Mouse (Mus musculus) embryonic facial prominence, embryonic 14.5 days (tissue): Measurements from ENCODE around the gene Tcte2. TPM values are rescaled to one million over a fixed set of nuclear protein-coding genes. Genes with fewer than 3 reads are reported as not detected.

Source experiments
- ATAC-seq: fragments of 200-750 bp; cut with Nextera tagmentation; 2 replicates; pipeline ENCODE4 v1.8.0; 2017; ENCODE audit warnings: low read depth, moderate number of reproducible peaks, moderate TSS enrichment
- DNase-seq: peaks from one replicate; pipeline ENCODE4 v3.0.0-alpha.2; 2015; ENCODE audit warnings: low spot score
- H3K27ac ChIP-seq: fragments of 300-500 bp; sonication (generic); replicated peaks from 2 replicates; pipeline ENCODE4 v1.5.1; 2014; ENCODE audit warnings: low read depth, mild to moderate bottlenecking, low read length, moderate library complexity
- H3K27me3 ChIP-seq: fragments of 300-500 bp; sonication (generic); replicated peaks from 2 replicates; pipeline ENCODE4 v1.6.1; 2014; ENCODE audit warnings: low read length; ENCODE audit not compliant: control insufficient read depth, insufficient read depth
- H3K36me3 ChIP-seq: fragments of 300-500 bp; sonication (generic); 2 replicates; pipeline ENCODE4 v1.6.1; 2014; ENCODE audit warnings: low read length, mixed read lengths; ENCODE audit not compliant: control insufficient read depth, insufficient read depth
- H3K4me1 ChIP-seq: fragments of 300-500 bp; sonication (generic); 2 replicates; pipeline ENCODE4 v1.6.1; 2014; ENCODE audit warnings: antibody characterized with exemption, low read length; ENCODE audit not compliant: control insufficient read depth, insufficient read depth
- H3K4me2 ChIP-seq: fragments of 300-500 bp; sonication (generic); 2 replicates; pipeline ENCODE4 v1.6.1; 2014; ENCODE audit warnings: low read depth, mild to moderate bottlenecking, low read length, moderate library complexity, mixed read lengths
- H3K4me3 ChIP-seq: fragments of 300-500 bp; sonication (generic); 2 replicates; pipeline ENCODE4 v1.5.1; 2014; ENCODE audit warnings: low read depth, mild to moderate bottlenecking, low read length
- H3K9ac ChIP-seq: fragments of 300-500 bp; sonication (generic); 2 replicates; pipeline ENCODE4 v1.6.1; 2014; ENCODE audit warnings: low read depth, mild to moderate bottlenecking, low read length, moderate library complexity, mixed read lengths
- H3K9me3 ChIP-seq: fragments of 300-500 bp; sonication (generic); 2 replicates; pipeline ENCODE4 v1.6.1; 2016; ENCODE audit warnings: low read length; ENCODE audit not compliant: control insufficient read depth
- WGBS: fragments of 180-500 bp; shearing (Covaris S2); extraction: QIAGEN DNeasy Blood & Tissue Kit; methylation state at CpG from one replicate; pipeline ENCODE4 v1.1.7; 2014; 5-methylcytosine and 5-hydroxymethylcytosine counted together
- polyA plus RNA-seq: library from polyadenylated mRNA; unstranded; fragments of >200 nt; fragmentation: Nextera tagmentation; extraction: Ambion mirVana; gene quantifications from 2 replicates; pipeline ENCODE4 v1.2.1, GENCODE M21; 2014

Gene Tcte2
- polyA plus RNA-seq, 1 experiment from 2014 or later: 3.2 TPM

GRCm38 (mm10) chr17:13737336-13737735, 24.3 kb downstream of the Tcte2 start:
- Histone ChIP-seq H3K27ac (no peak overlapping the region), H3K4me1 (peaks cover 6% of the 10 kb centered on the region), H3K4me3 (no peak overlapping the region), H3K4me2 (no peak overlapping the region), H3K9ac (no peak overlapping the region), H3K36me3 (no peaks in the 10 kb centered on the region), H3K27me3 (no peaks in the 10 kb centered on the region), H3K9me3 (no peaks in the 10 kb centered on the region)
- no peak for ATAC-seq
- 67% methylated on average over 6 of the region's 6 CpGs for WGBS
- no peak for DNase-seq

- peaks cover 2% of the 10 kb centered on the region for H3K4me1 ChIP-seq
- no peak overlapping the region for H3K9ac ChIP-seq
- no peaks in the 10 kb centered on the region for H3K36me3 ChIP-seq
- no peak for ATAC-seq
- no peaks in the 10 kb centered on the region for H3K9me3 ChIP-seq
- no peak for DNase-seq
- WGBS: 76% methylated on average over 8 of the region's 8 CpGs
- H3K4me2 ChIP-seq: no peak overlapping the region
- H3K27me3 ChIP-seq: no peaks in the 10 kb centered on the region
- no peak overlapping the region for H3K27ac ChIP-seq
- no peak overlapping the region for H3K4me3 ChIP-seq
These were observed 25.8 kb downstream of the Tcte2 start for GRCm38 (mm10) chr17:13735803-13736282.

GRCm38 (mm10) chr17:13735057-13735456, 26.6 kb downstream of the Tcte2 start:
- ATAC-seq: no peak
- Histone ChIP-seq H3K9me3 (no peaks in the 10 kb centered on the region), H3K9ac (no peak overlapping the region), H3K27me3 (no peaks in the 10 kb centered on the region), H3K27ac (no peak overlapping the region), H3K4me1 (no peaks in the 10 kb centered on the region), H3K4me2 (no peak overlapping the region), H3K36me3 (no peaks in the 10 kb centered on the region), H3K4me3 (no peak overlapping the region)
- WGBS: 84% methylated on average over 5 of the region's 5 CpGs
- DNase-seq: no peak

- Histone ChIP-seq H3K27ac (no peak overlapping the region), H3K4me3 (no peak overlapping the region), H3K4me2 (no peak overlapping the region), H3K36me3 (no peaks in the 10 kb centered on the region), H3K9me3 (no peaks in the 10 kb centered on the region), H3K27me3 (no peaks in the 10 kb centered on the region), H3K9ac (no peak overlapping the region), H3K4me1 (no peaks in the 10 kb centered on the region)
- ATAC-seq: no peak
- 82% methylated on average over 5 of the region's 5 CpGs for WGBS
- DNase-seq: no peak
These were observed 27.7 kb downstream of the Tcte2 start for GRCm38 (mm10) chr17:13733971-13734370.

- H3K4me2 ChIP-seq: no peak overlapping the region
These were observed 28.9 kb downstream of the Tcte2 start for GRCm38 (mm10) chr17:13732685-13733084.

GRCm38 (mm10) chr17:13731727-13732112, 29.9 kb downstream of the Tcte2 start:
- DNase-seq (no peak), ATAC-seq (no peak)
- H3K9me3 ChIP-seq: no peaks in the 10 kb centered on the region
- no peak overlapping the region for H3K27ac ChIP-seq
- no peaks in the 10 kb centered on the region for H3K27me3 ChIP-seq
- no peaks in the 10 kb centered on the region for H3K36me3 ChIP-seq
- H3K4me1 ChIP-seq: no peaks in the 10 kb centered on the region
- H3K4me2 ChIP-seq: no peak overlapping the region
- no peak overlapping the region for H3K9ac ChIP-seq
- WGBS: 48% methylated on average over 4 of the region's 4 CpGs
- no peak overlapping the region for H3K4me3 ChIP-seq

More at GRCm38 (mm10) chr17:13732685-13733084, 28.9 kb downstream of the Tcte2 start:
- no peak for ATAC-seq
- Histone ChIP-seq H3K4me3 (no peak overlapping the region), H3K36me3 (no peaks in the 10 kb centered on the region), H3K9me3 (no peaks in the 10 kb centered on the region), H3K9ac (no peak overlapping the region), H3K27ac (no peak overlapping the region), H3K4me1 (no peaks in the 10 kb centered on the region), H3K27me3 (no peaks in the 10 kb centered on the region)
- DNase-seq: no peak
- 46% methylated on average over 8 of the region's 8 CpGs for WGBS

GRCm38 (mm10) chr17:13730980-13731726, 30.5 kb downstream of the Tcte2 start:
- ATAC-seq: no peak
- Histone ChIP-seq H3K27ac (no peak overlapping the region), H3K9ac (no peak overlapping the region), H3K27me3 (no peaks in the 10 kb centered on the region), H3K4me1 (no peaks in the 10 kb centered on the region), H3K4me2 (no peak overlapping the region), H3K9me3 (no peaks in the 10 kb centered on the region), H3K4me3 (no peak overlapping the region), H3K36me3 (no peaks in the 10 kb centered on the region)
- DNase-seq: no peak
- WGBS: 91% methylated on average over 6 of the region's 6 CpGs

GRCm38 (mm10) chr17:13726832-13727355, 34.7 kb downstream of the Tcte2 start:
- WGBS: 92% methylated on average over 8 of the region's 8 CpGs
- Histone ChIP-seq H3K4me3 (no peak overlapping the region), H3K9me3 (no peaks in the 10 kb centered on the region), H3K4me2 (no peak overlapping the region), H3K27ac (no peak overlapping the region), H3K36me3 (no peaks in the 10 kb centered on the region), H3K27me3 (no peaks in the 10 kb centered on the region), H3K9ac (no peak overlapping the region), H3K4me1 (no peaks in the 10 kb centered on the region)
- DNase-seq (no peak), ATAC-seq (no peak)
